Mouse (Mus musculus) kidney, adult 9 months (tissue): Measurements from ENCODE around the gene Gm11938.

ENCODE experiments used
- DNase-seq: peaks from one replicate; pipeline ENCODE4 v3.0.0; 2022

Gene Gm11938

GRCm38 (mm10) chr11:99566530-99566929, 36.6 kb downstream of the Gm11938 start, which contains the start of gene Krtap3-1:
Gene Krtap3-1, minus strand, starts transcription at chr11:99566630.
- DNase-seq, result no peak

GRCm38 (mm10) chr11:99562580-99562979, 40.5 kb downstream of the Gm11938 start:
- DNase-seq, result no peak

- DNase-seq, result no peak
These were observed 43.7 kb downstream of the Gm11938 start, which contains the start of gene Gm11939 for GRCm38 (mm10) chr11:99559366-99559765. Gene Gm11939, minus strand, starts transcription at chr11:99559466.

- peak; percentile 6 for DNase-seq
These were observed 44.9 kb downstream of the Gm11938 start for GRCm38 (mm10) chr11:99557976-99558745.

- DNase-seq, result no peak
These were observed 46.4 kb downstream of the Gm11938 start, which contains the start of gene Krtap3-2 for GRCm38 (mm10) chr11:99556753-99557152. Gene Krtap3-2, minus strand, starts transcription at chr11:99556853.

- DNase-seq, result no peak
These were observed 46.9 kb downstream of the Gm11938 start for GRCm38 (mm10) chr11:99556195-99556594.
